In the genomic region with DNA sequence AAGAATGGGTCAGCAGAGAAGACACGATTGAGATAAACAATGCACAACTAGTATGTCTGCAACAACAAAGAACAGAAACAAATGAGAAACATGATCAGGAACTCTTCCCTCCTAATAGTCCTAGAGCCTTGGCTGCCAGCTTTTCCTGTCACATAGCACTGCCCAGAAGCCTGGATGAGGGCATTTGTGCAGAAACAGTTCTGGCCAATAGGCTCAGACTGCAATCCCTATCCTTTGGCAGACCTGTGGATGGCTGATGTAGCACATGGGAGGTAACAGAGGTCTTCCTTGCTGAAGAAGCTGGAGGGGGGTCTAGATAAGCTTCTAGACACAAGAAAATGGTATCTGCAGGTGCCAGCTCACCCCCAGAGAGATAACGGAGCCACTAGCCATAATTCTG, we compare ENCODE assay signal across 12 mouse cellular contexts.
"Had no signal": no experiment of that assay in that cellular context is flagged by ENCODE, and none has a peak within 500 bp of the region (broad histone marks: within the 10 kb centered on the region; RNA-seq: fewer than 3 reads in every experiment).

No protein-coding gene starts in this region.

- ATAC-seq: liver, embryonic 12.5 days had no signal

- H3K4me2 ChIP-seq: limb, embryonic 15.5 days; liver, embryonic 12.5 days; lung, embryonic 14.5 days; midbrain, embryonic 15.5 days had no signal

- H3K4me3 ChIP-seq: limb, embryonic 15.5 days; liver, embryonic 12.5 days; midbrain, embryonic 15.5 days had no signal

- H3K27me3 ChIP-seq: limb, embryonic 15.5 days; liver, embryonic 12.5 days; midbrain, embryonic 15.5 days had no signal

- DNase-seq: kidney, postnatal 36 days; layer of hippocampus, adult 9-11 months; layer of hippocampus, postnatal 36 days; lung, embryonic 14.5 days; lung, postnatal 14 days; thymus, postnatal 4 days had no signal

- H3K9ac ChIP-seq: limb, embryonic 15.5 days; liver, embryonic 12.5 days; lung, embryonic 14.5 days; midbrain, embryonic 15.5 days had no signal

- H3K36me3 ChIP-seq: limb, embryonic 15.5 days; liver, embryonic 12.5 days; midbrain, embryonic 15.5 days had no signal

- H3K27ac ChIP-seq: kidney, postnatal 0 days; limb, embryonic 15.5 days; liver, embryonic 12.5 days; macrophage; midbrain, embryonic 15.5 days; stomach, postnatal 0 days had no signal

- H3K9me3 ChIP-seq: limb, embryonic 15.5 days; liver, embryonic 12.5 days; midbrain, embryonic 15.5 days had no signal
